Mouse (Mus musculus) heart, embryonic 15.5 days (tissue): Measurements from ENCODE around the gene Cntn1. TPM values are rescaled to one million over a fixed set of nuclear protein-coding genes. Genes with fewer than 3 reads are reported as not detected.

Experiments used
- ATAC-seq: fragments of 200-750 bp; cut with Nextera tagmentation; replicated peaks from 2 replicates; pipeline ENCODE4 v1.8.0; 2017; ENCODE audit warnings: low read depth, moderate TSS enrichment; ENCODE audit not compliant: insufficient number of reproducible peaks, insufficient read depth, low FRiP score
- H3K27ac ChIP-seq: fragments of 300-500 bp; sonication (generic); 2 replicates; pipeline ENCODE4 v1.5.1; 2015; ENCODE audit warnings: mild to moderate bottlenecking, inconsistent platforms
- H3K27me3 ChIP-seq: fragments of 300-500 bp; sonication (generic); 2 replicates; pipeline ENCODE4 v1.6.1; 2015; ENCODE audit warnings: inconsistent platforms
- H3K36me3 ChIP-seq: fragments of 300-500 bp; sonication (generic); 2 replicates; pipeline ENCODE4 v1.6.1; 2015; ENCODE audit warnings: mild to moderate bottlenecking, inconsistent platforms
- H3K4me1 ChIP-seq: fragments of 300-500 bp; sonication (generic); replicated peaks from 2 replicates; pipeline ENCODE4 v1.6.1; 2015; ENCODE audit warnings: inconsistent platforms
- H3K4me2 ChIP-seq: fragments of 300-500 bp; sonication (generic); 2 replicates; pipeline ENCODE4 v1.6.1; 2015; ENCODE audit warnings: inconsistent platforms, mild to moderate bottlenecking, moderate library complexity
- H3K4me3 ChIP-seq: fragments of 300-500 bp; sonication (generic); 2 replicates; pipeline ENCODE4 v1.5.1; 2015; ENCODE audit warnings: mild to moderate bottlenecking, inconsistent platforms
- H3K9ac ChIP-seq: fragments of 300-500 bp; sonication (generic); 2 replicates; pipeline ENCODE4 v1.6.1; 2015; ENCODE audit warnings: mild to moderate bottlenecking, inconsistent platforms
- H3K9me3 ChIP-seq: fragments of 300-500 bp; sonication (generic); replicated peaks from 2 replicates; pipeline ENCODE4 v1.6.1; 2016; ENCODE audit warnings: inconsistent platforms
- WGBS: fragments of 180-500 bp; shearing (Covaris S2); methylation state at CpG from one replicate; pipeline ENCODE4 v1.1.7; 2015; ENCODE audit warnings: mixed read lengths; 5-methylcytosine and 5-hydroxymethylcytosine counted together
- polyA plus RNA-seq: library from polyadenylated mRNA; unstranded; fragments of >200 nt; fragmentation: Nextera tagmentation; extraction: Ambion mirVana; gene quantifications from 2 replicates; pipeline ENCODE4 v1.2.1, GENCODE M21; 2015

The Cntn1 gene
- polyA plus RNA-seq, 1 experiment from 2014 or later, result 0.25 TPM

DNA sequence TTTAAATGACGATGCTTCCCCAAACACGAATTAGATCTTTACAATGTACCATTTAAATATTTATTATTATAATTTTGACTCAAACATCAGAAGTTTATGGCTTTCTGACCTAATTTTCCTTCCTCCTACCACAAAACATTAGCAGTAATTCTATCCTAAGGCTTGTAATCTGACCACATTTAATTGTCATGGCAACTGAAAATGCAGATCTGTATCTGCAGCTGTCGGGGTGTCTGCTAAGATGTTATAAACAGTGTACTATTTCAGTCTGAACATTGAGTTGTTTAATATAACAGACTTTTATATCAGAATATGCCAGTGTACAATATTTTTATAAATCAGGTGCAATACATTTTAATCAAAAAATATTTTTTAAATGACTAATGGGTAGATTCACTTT, 10.0 kb downstream of the Cntn1 start:
- no peaks in the 10 kb centered on the region for H3K27me3 ChIP-seq
- no peak overlapping the region for H3K9ac ChIP-seq
- WGBS, result 67% methylated on average over 3 of the region's 3 CpGs
- no peaks in the 10 kb centered on the region for H3K9me3 ChIP-seq
- H3K4me3 ChIP-seq, result no peak overlapping the region
- no peaks in the 10 kb centered on the region for H3K36me3 ChIP-seq
- no peak overlapping the region for H3K27ac ChIP-seq
- no peak overlapping the region for H3K4me2 ChIP-seq
- no peaks in the 10 kb centered on the region for H3K4me1 ChIP-seq
- no peak for ATAC-seq

GRCm38 (mm10) chr15:92079416-92079815, 28.5 kb downstream of the Cntn1 start:
- Histone ChIP-seq H3K4me1 (no peaks in the 10 kb centered on the region), H3K9ac (no peak overlapping the region), H3K27ac (no peak overlapping the region), H3K27me3 (no peaks in the 10 kb centered on the region), H3K4me3 (no peak overlapping the region), H3K36me3 (no peaks in the 10 kb centered on the region), H3K9me3 (no peaks in the 10 kb centered on the region), H3K4me2 (no peak overlapping the region)
- 73% methylated on average over 3 of the region's 3 CpGs for WGBS
- ATAC-seq, result no peak

GRCm38 (mm10) chr15:92085876-92086275, 34.9 kb downstream of the Cntn1 start:
- Histone ChIP-seq H3K4me2 (no peak overlapping the region), H3K27ac (no peak overlapping the region), H3K4me3 (no peak overlapping the region), H3K4me1 (no peaks in the 10 kb centered on the region), H3K36me3 (no peaks in the 10 kb centered on the region), H3K27me3 (no peaks in the 10 kb centered on the region), H3K9me3 (no peaks in the 10 kb centered on the region), H3K9ac (no peak overlapping the region)
- 79% methylated on average over 1 of the region's 1 CpGs for WGBS
- ATAC-seq, result no peak

- H3K4me1 ChIP-seq, result no peaks in the 10 kb centered on the region
- no peak overlapping the region for H3K9ac ChIP-seq
- no peaks in the 10 kb centered on the region for H3K27me3 ChIP-seq
- no peak overlapping the region for H3K27ac ChIP-seq
- ATAC-seq, result no peak
- no peaks in the 10 kb centered on the region for H3K36me3 ChIP-seq
- no peak overlapping the region for H3K4me3 ChIP-seq
- 69% methylated on average over 6 of the region's 6 CpGs for WGBS
- no peaks in the 10 kb centered on the region for H3K9me3 ChIP-seq
- no peak overlapping the region for H3K4me2 ChIP-seq
These were observed 36.8 kb downstream of the Cntn1 start for GRCm38 (mm10) chr15:92087691-92088286.

DNA sequence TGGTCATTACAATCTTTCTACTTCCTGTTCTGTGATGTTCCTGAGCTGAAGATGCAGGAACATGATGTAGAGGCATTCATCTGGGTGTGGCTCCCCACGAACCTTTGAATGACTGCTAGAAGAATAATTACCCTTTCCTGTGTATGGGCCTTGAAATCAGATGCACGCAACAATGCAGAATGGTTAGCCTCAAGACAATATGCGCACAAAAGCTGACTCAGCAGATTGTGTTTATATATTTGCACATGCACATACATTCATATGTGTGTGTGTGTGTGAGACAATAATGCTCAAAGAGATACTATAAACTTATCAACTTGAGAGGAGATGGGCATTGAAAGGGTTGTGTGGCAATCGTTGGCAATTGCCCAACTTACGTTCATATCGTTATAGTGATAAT, 39.8 kb downstream of the Cntn1 start:
- Histone ChIP-seq H3K9me3 (no peaks in the 10 kb centered on the region), H3K27ac (no peak overlapping the region), H3K4me2 (no peak overlapping the region), H3K9ac (no peak overlapping the region), H3K4me3 (no peak overlapping the region), H3K36me3 (no peaks in the 10 kb centered on the region), H3K4me1 (no peaks in the 10 kb centered on the region), H3K27me3 (no peaks in the 10 kb centered on the region)
- 81% methylated on average over 6 of the region's 6 CpGs for WGBS
- no peak for ATAC-seq

DNA sequence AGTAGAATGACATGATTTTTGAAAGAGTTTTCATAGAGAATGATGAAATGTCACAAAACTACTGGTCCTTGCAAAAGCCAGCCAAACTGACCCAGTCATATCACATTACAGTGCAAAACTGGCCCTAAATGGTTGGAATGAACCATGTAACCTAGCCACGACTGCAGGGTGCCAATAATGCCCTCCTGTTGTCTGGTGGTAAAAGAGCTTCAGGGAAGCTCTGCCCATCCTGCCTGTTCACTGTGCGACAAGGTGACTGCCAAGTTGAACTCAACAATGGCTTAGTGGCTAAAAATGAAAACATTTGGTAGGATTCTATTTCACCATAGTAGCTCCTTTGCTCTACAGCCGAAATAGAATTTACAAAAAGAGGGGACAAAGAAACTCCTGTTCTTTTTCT, 41.1 kb downstream of the Cntn1 start:
- 70% methylated on average over 3 of the region's 3 CpGs for WGBS
- H3K4me3 ChIP-seq, result no peak overlapping the region
- no peak overlapping the region for H3K9ac ChIP-seq
- no peak overlapping the region for H3K27ac ChIP-seq
- no peaks in the 10 kb centered on the region for H3K4me1 ChIP-seq
- H3K36me3 ChIP-seq, result no peaks in the 10 kb centered on the region
- no peaks in the 10 kb centered on the region for H3K27me3 ChIP-seq
- H3K9me3 ChIP-seq, result no peaks in the 10 kb centered on the region
- ATAC-seq, result no peak
- H3K4me2 ChIP-seq, result no peak overlapping the region

GRCm38 (mm10) chr15:92099410-92100174, 48.6 kb downstream of the Cntn1 start:
- Histone ChIP-seq H3K4me2 (no peak overlapping the region), H3K4me3 (no peak overlapping the region), H3K27ac (no peak overlapping the region), H3K9me3 (no peaks in the 10 kb centered on the region), H3K36me3 (no peaks in the 10 kb centered on the region), H3K9ac (no peak overlapping the region), H3K4me1 (no peaks in the 10 kb centered on the region), H3K27me3 (no peaks in the 10 kb centered on the region)
- 57% methylated on average over 5 of the region's 5 CpGs for WGBS
- no peak for ATAC-seq

DNA sequence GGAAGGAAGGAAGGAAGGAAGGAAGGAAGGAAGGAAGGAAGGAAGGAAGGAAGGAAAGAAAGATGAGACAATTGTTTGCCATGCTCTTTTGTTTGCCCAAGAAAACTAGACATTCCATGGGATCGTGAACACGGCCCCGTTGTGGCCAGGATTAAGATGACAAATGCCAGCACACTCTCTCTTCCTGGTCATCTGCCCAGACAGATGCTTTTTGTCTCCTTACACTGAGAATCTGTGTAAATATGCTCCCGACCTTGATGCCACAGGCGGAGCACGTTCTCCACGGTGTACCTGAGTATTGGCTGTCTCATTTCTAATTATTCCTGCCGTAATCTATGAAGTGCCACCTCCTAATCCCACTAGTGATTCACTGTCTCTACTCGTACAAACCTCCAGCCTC, 51.0 kb downstream of the Cntn1 start:
- Histone ChIP-seq H3K9ac (no peak overlapping the region), H3K9me3 (no peaks in the 10 kb centered on the region), H3K4me3 (no peak overlapping the region), H3K27ac (no peak overlapping the region), H3K4me2 (no peak overlapping the region), H3K4me1 (no peaks in the 10 kb centered on the region), H3K27me3 (no peaks in the 10 kb centered on the region), H3K36me3 (no peaks in the 10 kb centered on the region)
- no peak for ATAC-seq
- 69% methylated on average over 9 of the region's 9 CpGs for WGBS

DNA sequence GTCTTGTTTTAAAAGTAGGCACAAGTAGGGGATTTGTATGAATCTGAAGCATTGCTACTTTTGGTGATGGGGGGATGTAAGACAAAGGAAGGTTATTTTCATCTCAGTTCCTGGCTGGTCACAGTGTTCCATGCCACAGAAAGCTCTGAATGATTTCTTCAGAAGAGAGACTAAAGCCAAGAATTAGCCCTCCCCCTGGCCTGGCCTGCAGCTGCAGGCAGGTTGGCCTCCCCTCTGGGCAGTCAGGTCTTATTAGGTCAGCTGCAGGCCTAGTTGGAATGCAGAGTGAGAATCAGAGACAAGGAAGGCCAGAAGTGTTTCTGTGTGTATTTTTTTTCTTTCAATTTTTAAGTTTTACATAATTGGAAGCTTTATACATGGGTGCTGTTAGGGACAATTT, 61.5 kb downstream of the Cntn1 start:
- H3K36me3 ChIP-seq, result no peaks in the 10 kb centered on the region
- no peaks in the 10 kb centered on the region for H3K9me3 ChIP-seq
- no peak overlapping the region for H3K4me2 ChIP-seq
- H3K4me1 ChIP-seq, result no peaks in the 10 kb centered on the region
- H3K9ac ChIP-seq, result no peak overlapping the region
- ATAC-seq, result no peak
- H3K27ac ChIP-seq, result no peak overlapping the region
- no peaks in the 10 kb centered on the region for H3K27me3 ChIP-seq
- no peak overlapping the region for H3K4me3 ChIP-seq

DNA sequence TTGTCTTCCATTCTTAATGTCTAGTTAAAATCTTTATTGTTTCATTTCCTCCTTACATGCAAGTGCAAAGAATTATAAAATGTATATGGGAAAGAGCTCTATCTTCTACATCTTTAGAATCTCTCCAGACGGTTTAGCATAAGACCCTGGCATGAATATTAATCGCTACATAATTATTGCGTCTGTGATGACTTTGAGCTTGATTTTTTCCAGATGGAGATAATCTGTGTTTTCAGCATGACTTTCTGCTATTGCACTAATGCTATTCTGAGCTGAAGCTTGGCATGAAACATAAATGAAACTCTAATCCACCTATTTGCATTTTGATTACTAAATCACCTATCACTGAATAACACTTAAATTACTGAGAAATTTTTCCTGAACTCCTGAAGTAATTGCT, 82.0 kb downstream of the Cntn1 start:
- 74% methylated on average over 3 of the region's 3 CpGs for WGBS

GRCm38 (mm10) chr15:92134254-92134653, 83.3 kb downstream of the Cntn1 start:
- H3K4me2 ChIP-seq, result no peak overlapping the region
- ATAC-seq, result no peak
- no peaks in the 10 kb centered on the region for H3K4me1 ChIP-seq
- H3K9me3 ChIP-seq, result no peaks in the 10 kb centered on the region
- WGBS, result 68% methylated on average over 9 of the region's 9 CpGs
- H3K4me3 ChIP-seq, result no peak overlapping the region
- H3K27me3 ChIP-seq, result no peaks in the 10 kb centered on the region
- no peak overlapping the region for H3K9ac ChIP-seq
- H3K36me3 ChIP-seq, result no peaks in the 10 kb centered on the region
- H3K27ac ChIP-seq, result no peak overlapping the region

More for the DNA sequence above, 82.0 kb downstream of the Cntn1 start:
- no peak overlapping the region for H3K27ac ChIP-seq
- H3K9ac ChIP-seq, result no peak overlapping the region
- no peaks in the 10 kb centered on the region for H3K4me1 ChIP-seq
- H3K36me3 ChIP-seq, result no peaks in the 10 kb centered on the region
- H3K27me3 ChIP-seq, result no peaks in the 10 kb centered on the region
- H3K4me3 ChIP-seq, result no peak overlapping the region
- no peaks in the 10 kb centered on the region for H3K9me3 ChIP-seq
- no peak for ATAC-seq
- H3K4me2 ChIP-seq, result no peak overlapping the region

- 76% methylated on average over 6 of the region's 6 CpGs for WGBS
- no peaks in the 10 kb centered on the region for H3K27me3 ChIP-seq
- no peaks in the 10 kb centered on the region for H3K4me1 ChIP-seq
- H3K27ac ChIP-seq, result no peak overlapping the region
- no peak overlapping the region for H3K9ac ChIP-seq
- no peaks in the 10 kb centered on the region for H3K9me3 ChIP-seq
- no peaks in the 10 kb centered on the region for H3K36me3 ChIP-seq
- H3K4me3 ChIP-seq, result no peak overlapping the region
- no peak for ATAC-seq
- no peak overlapping the region for H3K4me2 ChIP-seq
These were observed 86.1 kb downstream of the Cntn1 start for GRCm38 (mm10) chr15:92137026-92137425.
